Mouse (Mus musculus): Measurements from ENCODE around the gene Lrmda.
A peak's percentile ranks its signal among the peaks of the same experiment; 100 is the strongest.

Lrmda gene

DNA sequence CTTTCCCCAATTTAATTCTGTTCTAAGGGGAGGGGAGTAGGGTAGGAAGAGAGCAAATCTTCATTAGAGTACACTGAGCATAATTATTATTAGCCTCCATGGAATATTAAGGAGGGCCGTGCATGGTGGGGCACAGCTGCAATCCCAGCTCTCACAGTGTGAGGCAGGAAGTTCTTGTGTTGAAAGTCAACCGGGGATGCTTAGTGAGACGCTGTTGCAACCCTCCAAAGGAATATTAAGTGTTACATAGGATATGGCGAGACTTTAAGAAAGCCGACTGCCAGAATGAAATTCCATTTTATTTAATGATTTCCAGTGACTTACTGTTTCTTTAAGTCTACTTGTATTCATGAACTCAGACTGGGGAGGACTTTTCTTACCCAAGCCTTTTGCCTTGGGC lies 23.9 kb downstream of the Lrmda start:
- no peak for DNase-seq (ENCODE audit: low read depth, low spot score)

DNA sequence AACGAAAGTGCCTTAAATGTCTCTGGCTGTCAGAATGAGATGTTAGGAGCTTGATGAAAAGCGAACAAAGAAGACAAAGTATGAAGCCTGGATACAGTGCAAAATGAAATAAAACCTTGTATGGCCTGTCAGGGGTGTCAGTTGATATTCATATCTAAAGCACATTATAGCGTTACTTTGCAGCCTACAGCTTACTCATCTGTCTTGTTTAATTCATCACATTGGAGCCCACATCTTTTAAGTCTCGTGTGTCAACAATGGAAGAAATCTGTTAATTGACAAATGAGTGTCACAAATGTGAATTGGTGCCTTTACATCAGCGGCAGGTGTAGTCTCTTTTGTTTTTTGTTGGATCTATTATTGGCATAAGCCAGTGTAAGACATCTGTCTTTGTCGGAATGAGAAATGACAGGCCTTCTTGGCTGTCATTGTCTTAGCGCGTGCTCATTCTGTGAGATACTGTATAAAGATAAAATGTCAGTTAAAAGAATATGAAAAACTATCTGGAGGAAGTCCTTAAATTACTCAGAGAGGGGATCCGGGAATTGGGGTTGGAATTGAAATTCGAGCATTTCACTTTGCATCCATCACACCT lies 26.8 kb downstream of the Lrmda start:
- no peak for DNase-seq (ENCODE audit: low read depth, low spot score)

DNA sequence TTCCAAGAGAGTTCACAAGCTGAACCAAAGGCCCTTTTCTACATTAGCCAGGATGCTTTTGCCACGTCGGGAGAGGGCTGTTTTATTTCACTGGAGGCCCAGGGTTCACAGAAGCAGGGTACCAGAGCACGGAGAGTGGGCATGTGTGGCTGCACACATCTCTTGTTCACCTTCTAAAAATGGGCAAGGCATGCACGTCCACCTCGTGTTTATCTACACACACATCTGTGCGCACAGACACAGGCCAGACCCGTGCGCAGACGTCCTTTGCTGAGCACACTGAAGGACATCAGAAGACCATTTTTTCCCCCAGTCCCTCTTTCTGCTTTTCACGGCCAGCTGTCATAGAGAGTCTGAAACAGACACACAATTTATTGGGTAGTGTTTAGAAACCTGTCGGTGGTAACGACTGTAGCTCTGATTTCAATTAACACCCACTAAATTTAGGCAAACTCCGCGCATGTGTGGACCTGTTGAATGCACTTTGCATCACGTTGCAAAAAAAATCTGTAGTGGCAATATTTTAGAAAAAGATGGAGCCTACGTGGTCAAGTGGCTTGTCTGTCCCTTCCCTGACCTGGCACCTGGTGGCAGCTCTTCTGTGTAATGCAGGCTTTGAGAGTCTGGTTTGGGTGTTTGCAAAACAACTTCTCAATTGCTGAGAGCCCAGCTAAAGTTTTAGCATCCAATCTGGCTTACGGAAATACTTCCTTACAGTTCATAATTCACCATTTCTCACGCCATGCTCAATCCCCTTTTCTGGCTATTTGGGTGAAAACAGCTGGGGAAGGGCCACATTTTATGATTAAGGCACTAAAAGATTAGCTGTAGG lies 28.8 kb downstream of the Lrmda start:
- DNase-seq (ENCODE audit: low read depth, low spot score) = no peak

DNA sequence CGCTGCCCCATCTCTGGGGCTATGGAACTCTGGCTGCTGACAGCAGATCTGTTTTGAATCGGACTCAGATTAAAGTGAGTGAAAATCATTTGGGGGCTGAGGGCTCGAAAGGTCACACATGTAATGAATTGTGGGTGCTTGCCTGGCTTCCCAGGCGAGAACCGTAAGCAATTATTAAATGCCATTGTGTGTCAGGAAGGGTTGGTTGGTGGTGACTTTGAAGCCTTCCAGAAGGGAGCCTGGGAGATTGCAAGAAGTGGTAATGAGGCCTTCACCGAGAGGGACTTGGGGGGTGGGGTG lies 29.3 kb downstream of the Lrmda start:
- no peak for DNase-seq (ENCODE audit: low read depth, low spot score)

DNA sequence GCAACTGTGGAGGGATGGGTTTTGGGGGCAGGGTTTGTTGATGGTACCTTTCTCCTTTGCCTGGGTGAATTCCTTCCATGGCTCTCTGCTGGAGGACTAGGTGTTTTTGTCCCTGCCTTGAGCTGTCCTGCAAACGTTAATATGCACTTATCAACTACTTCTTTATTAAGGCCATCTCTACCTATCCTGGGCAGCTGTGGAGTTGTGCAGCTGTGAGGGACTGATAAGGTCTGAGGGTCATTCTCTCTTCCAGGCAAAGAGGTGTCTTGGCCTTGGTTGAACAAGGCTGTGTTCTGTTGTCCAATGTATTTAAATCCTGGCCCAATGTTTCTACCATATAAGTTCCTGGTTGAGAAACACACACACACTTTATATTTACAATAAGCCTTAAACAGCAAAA lies 29.8 kb downstream of the Lrmda start:
- DNase-seq (ENCODE audit: low read depth, low spot score) = no peak

DNA sequence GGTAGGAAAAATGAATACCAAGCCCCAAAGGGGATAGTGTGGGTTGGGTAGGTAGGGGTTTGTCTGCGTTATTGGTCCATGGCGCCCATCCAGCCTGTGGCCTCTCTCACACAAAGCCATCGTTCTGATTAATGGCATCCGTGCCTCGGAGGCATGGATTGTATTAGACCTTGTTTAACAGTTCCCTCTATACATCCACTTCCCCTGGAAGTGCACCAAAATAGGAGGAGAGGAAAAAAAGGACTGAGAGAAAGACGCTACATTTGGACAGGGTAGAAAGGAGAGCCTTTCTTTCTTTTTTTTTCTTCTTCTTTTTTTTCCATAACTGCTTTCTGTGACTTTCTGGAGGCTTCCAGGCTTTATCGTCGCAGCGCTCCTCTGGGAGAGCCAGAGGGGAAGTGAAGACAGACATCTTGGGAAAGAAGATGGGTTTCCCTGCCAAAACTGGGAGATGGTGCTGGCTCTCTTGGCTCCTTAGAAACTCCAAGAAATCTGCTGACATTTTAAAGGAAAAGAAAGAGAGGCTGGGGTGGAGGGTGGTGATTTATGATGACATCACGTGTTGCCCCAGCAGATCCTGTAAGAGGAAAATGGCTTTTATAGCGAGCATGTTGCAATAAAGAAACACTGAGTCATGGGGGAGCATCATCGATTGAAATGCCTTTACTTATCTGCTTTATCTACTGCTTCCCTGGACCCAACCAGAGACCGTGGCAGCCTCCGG lies 32.6 kb downstream of the Lrmda start:
- peak; percentile 43 for DNase-seq (ENCODE audit: low read depth, low spot score)

DNA sequence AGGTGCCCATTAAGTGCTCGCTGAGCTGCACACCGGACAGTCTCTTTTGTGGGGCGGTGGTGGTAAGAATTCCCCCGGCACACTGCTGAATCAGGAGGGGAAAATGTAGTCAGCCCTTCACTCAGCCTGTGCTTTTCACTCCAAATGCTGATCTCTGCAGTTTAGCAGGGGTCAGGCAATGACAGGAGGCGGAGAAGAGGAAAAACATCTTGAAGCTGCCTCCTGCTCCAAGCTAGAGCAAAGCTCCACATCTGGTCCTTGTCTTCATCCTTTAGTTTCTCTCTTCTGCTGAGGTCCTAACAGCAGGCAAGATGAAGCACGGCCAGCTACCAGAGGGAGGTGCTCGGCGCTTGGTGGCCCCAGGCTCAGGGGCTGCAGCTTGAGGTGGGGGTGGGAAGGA lies 36.1 kb downstream of the Lrmda start:
- DNase-seq (ENCODE audit: low read depth, low spot score) = no peak

DNA sequence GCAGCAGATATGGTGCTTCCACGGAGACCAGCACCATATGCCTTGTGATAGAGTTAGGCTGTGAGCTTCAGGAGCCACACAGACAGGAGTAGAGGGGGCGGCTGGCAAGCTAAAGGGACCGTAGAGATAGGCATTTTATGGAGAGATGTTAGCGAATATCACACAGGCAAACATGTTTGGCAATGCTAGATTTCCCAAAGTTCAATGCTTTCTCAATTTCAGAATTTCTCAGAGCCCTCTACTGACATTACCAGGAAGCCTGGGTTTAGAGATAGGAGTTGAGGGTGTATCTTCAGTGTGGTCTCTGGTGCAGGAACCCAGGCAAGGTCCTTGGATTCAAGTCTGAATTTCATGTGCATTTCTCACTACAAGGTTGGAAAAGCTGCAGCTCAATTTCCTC lies 36.7 kb downstream of the Lrmda start:
- DNase-seq (ENCODE audit: low read depth, low spot score) = no peak

DNA sequence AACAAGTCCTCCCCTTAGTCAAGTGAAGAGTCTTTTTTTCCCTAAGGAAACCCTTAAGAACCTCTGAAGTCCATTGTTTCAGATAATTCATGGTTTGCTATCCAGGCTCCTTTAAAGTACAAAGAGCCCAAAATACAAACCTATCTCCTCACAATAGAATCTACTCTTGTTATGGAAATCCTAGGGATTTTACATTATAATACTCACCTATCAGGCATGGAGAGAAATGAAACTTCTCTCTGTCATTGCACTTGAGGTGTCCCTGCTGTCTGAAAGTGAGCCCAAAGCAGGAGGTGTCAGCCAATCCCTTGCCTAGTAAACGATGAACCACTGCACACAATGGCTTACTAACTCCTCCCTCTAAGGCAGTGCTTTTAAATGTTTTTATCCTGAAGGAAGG lies 39.2 kb downstream of the Lrmda start:
- DNase-seq (ENCODE audit: low read depth, low spot score) = no peak

DNA sequence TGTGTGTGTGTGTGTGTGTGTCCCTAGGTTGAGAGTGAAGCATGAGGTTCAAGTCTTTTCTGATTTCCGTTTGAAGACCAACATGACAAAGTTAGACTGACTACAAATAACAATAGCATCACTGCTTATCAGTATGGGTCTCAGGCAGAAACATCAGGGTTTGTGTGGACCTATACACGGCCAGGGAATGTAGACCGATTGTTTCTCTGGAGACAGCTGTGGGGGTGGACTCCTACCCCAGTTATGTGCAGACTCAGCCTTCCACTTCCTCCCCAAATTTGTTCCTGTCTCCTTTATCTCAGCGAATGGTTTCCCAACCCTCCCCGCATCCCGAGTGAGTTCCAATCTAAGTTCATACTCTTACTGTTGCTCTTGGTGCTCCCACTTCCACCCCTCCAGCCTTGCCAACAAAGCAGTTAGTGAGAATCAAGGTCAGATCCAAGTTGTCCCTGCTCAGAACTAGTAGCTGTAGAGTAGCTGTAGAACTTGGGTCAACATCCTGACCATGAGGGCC lies 39.9 kb downstream of the Lrmda start:
- DNase-seq (ENCODE audit: low read depth, low spot score) = no peak

DNA sequence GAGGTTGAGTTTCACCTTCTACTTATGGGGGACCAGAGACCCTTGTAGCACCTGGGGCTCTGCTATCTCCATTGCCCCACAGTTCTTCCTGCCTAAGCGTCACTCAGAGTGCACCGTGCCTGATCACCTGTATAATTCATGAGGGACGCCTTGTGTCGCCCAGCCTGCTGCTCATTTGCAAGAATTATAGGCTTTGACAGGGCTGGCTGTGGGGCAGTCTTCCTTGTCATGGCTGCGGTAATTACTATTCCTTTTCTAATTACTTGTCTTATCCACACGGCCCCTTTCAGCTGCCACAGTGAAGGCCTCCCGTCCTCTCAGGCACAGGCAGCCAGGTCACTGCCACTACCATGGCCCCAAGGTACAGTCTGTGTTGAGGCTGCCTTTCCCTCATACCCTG lies 41.3 kb downstream of the Lrmda start:
- DNase-seq (ENCODE audit: low read depth, low spot score) = no peak

DNA sequence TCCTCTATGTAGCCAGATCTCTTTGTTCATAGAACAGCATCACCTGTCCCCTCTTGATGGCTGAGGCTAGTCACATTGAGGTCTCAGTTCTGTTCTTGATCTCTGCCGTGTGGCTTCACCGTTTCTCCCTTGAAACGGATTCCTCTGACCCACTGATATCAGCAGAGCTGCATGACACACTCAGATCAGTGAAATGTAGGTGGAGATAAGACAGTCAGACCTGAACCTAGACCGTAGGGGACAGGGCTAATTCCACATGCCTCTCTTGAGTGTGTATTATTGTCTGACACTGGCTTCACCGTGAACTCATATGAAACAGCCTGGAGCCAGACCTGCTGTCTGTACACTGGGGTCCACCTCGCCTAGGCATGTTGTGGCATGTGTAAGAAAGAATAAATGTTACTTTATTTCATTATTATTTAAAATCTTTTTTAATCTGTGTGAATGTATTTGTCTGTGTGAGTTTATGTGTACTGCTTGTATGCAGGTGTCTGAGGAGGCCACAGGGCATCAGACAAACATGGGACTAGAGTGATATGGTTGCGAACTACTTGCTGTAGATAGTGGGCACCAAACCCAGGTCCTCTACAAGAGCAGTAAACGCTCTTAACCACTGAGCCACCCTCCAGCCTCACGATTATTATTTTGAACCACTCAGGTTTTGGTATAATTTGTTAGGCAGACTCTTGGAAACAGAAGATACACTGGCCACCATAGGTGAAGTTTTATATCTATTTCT lies 42.8 kb downstream of the Lrmda start:
- no peak for DNase-seq (ENCODE audit: low read depth, low spot score)

DNA sequence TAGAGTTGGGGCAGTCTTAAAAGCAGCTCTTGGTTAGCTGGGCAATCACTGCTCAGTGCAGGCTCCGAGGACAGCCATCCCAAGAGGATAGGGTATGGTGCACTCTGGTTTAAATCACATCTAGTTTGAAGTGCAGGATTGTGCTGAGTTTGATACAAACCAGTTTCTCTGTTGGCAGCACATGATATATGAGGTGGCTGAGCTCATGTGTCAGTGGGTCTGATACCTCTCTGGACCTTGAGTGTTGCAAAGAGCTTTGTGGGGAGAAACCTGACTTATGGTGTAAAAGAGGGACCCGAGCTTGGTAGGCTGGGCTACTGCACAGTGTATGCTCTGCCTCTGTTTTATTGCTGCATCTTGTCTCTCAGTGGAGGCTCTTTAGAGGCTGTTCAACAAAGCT lies 49.7 kb downstream of the Lrmda start:
- no peak for DNase-seq (ENCODE audit: low read depth, low spot score)

DNA sequence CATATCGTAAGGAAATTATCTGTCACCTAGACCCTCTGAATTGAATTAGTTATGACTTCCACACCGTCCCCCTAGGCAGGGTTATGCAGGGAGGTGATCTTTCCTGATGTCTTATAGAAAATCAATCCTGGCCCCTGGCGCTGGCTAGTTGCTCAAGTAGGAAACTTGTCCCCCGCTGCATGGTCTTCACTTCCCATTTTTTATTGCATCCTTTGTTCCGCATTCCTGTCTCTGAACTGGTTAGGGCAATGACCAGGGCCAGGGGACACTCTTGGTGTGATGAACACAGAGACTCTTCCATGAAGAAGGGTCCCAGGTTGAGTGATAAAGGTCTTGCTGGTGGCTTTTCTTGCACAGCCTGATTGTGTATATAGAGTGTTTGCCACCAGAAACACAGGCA lies 53.9 kb downstream of the Lrmda start:
- DNase-seq (ENCODE audit: low read depth, low spot score) = no peak

DNA sequence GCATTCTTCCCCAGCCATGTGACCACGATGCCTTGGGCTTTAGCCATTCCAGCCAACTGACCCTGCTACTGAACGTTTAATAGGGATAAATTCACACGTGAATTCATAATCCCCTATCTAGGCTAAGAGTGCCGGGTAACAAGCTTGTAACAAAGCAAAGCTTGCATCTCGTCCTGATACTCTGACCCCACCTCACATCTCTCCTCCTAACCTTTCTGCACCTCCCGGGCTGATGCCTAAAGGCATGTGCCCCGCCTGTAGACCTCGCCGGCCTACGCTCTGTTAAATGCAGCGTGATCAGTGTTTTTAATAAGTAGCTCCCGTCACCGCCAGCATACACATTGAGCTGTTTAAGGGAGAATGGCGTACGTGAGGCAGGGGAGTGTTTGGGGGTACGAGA lies 54.7 kb downstream of the Lrmda start:
- no peak for DNase-seq (ENCODE audit: low read depth, low spot score)

DNA sequence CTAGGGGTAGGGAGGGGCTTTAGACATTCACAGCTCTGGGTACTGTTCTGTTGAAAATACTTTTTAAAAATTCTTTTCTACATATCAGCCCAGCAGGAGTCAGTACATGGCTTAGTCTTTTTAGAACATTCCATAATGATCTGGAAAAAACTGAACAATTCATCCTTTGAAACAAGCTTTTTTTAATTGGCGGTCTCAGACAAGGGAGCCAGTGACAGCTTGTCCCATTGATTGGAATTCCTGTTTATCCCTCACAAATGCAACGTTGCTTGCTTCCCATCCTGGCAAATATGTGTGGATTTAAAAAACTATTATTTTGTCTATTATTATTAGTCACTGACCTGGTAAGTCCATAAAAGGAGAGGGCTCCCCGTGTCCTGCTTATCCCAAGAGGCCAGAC lies 64.4 kb downstream of the Lrmda start:
- DNase-seq (ENCODE audit: low read depth, low spot score) = no peak

DNA sequence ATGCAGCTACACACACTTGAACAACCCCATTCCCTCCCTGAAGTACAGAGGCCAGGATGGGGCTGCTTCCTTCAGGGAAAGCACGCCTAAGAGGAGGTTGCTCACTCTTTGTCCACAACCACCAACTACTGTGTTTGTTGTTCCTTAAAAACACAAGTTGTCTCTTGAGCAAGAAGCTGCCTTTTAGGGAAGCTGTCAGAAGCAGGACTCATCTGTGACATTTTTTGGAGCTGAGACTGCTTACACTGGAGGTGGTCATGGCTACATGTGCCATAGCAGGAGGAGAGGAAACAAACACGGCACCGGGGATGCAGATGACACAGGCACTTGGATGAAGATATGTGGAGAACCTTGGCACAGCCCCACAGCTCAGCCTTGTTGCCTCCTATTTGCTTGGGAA lies 65.9 kb downstream of the Lrmda start:
- no peak for DNase-seq (ENCODE audit: low read depth, low spot score)

DNA sequence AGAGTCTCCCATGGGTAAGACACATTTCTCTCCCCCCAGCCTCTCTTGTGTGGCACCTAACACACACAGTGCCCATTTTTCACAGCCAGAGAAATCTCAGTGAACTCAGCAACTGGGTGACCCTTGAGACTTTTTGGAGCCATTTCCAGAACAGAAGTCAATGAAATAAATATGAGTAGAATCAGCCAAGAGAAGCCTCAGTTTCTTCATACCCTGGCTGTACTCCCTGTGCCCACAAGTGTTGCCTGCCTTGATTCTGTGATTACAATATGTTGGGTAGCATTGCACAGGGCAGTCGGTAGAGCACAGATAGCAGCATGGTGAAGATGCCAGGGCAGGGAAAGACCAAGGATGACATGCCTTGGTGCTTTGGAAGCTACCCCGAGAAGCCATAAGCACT lies 69.1 kb downstream of the Lrmda start:
- no peak for DNase-seq (ENCODE audit: low read depth, low spot score)

DNA sequence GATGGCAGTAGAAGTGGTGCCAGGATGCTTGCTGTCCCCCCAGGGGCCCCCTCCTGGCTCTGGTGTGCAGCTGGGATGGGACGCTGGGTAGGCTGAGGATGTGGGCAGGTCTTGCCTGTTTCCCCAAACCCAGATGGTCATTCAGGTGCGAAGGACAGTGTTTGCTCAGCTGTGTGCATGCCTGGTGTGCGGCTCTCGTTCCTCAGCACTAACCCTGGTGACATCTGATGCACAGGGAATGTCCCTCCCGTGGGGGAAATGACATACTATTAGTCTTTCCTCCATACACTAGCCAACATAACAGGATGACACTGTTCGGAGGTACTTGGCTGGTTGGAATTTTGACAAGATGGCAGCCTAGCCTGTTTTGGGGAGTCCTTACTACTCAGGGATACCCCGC lies 69.8 kb downstream of the Lrmda start:
- DNase-seq (ENCODE audit: low read depth, low spot score) = no peak

DNA sequence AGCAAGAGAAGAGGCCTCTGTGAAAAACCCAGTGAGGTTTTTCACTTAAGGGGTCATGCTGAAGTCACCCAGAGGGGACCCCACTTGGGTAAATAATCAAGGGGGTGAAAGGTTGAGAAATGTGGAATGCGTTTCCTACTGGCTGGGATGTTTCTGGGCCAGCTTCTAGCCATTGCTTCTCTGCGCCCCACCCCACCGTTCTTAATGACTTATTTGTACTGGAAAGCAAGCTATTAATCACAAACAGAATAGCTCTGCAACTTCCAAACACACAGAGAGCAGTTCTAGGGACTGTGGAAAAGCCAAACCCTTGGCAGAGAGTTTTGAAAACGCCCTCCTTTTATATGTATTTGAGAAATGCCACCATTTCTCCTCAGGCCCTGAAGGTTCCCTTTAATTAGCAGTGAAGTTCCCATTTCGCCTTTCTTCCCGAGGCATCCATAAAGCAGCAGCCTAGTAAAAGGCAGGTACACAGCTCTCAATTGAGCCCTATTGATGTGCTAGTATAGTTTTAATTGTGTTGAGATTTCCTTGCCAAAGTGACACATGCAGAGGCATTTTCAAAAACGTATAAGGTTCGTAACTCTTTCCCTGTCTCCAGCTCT lies 70.5 kb downstream of the Lrmda start:
- DNase-seq (ENCODE audit: low read depth, low spot score) = no peak

DNA sequence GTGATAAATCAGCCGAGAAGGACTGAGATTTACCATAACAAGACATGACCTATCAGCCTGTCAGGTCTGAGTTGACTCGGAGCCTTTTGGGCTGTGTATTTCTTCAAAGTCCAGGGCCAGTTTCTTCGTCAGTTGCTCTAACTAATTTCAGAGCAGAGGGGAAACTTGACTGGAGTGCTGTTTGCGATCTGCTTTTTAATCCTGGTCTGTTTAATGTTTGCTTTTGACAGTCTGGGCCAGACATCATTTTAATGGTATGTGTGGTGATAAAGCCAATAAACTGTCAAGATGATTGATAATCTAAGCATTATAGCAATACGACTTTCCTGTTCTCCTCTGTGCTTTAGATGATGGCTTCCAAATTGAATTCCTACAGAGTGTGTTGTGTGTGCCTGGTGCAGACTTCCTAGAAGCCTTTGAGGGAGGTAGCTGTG lies 71.3 kb downstream of the Lrmda start:
- DNase-seq (ENCODE audit: low read depth, low spot score) = no peak

DNA sequence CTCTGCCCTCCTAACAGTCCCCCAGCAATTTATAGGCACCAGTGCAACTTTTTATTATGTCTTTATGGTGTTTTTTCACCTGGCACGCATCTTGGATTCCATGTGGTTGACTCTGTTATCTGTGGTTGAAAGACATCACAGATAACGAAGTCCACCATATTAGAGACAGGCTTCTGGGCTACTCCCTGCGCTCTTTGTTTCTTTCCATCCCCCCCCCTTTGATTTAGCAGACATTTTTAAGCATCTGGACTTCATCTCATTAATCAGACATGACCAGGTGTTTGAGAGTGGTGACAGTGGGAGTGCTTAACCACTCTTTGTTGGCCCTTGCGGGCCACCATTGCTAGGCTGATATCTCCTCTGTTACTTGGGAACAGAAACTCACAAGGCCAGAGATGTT lies 71.8 kb downstream of the Lrmda start:
- no peak for DNase-seq (ENCODE audit: low read depth, low spot score)
